Mouse (Mus musculus) heart, postnatal 0 days (tissue): ENCODE data around the gene Kpna3. TPM values are rescaled to one million over a fixed set of nuclear protein-coding genes. Genes with fewer than 3 reads are reported as not detected.

Experiments used
- ATAC-seq: fragments of 200-750 bp; cut with Nextera tagmentation; 2 replicates; pipeline ENCODE4 v1.8.0; 2017; ENCODE audit warnings: low read depth, moderate number of reproducible peaks, moderate library complexity; ENCODE audit not compliant: insufficient read depth
- DNase-seq: peaks from one replicate; pipeline ENCODE4 v3.0.0-alpha.2; 2016; ENCODE audit warnings: low spot score
- H3K27ac ChIP-seq: fragments of 300-500 bp; sonication (generic); 2 replicates; pipeline ENCODE4 v1.5.1; 2014; ENCODE audit warnings: low read depth, mild to moderate bottlenecking
- H3K27me3 ChIP-seq: fragments of 300-500 bp; sonication (generic); 2 replicates; pipeline ENCODE4 v1.6.1; 2014; ENCODE audit warnings: low read length, mixed read lengths; ENCODE audit not compliant: control insufficient read depth, insufficient read depth
- H3K36me3 ChIP-seq: fragments of 300-500 bp; sonication (generic); replicated peaks from 2 replicates; pipeline ENCODE4 v1.6.1; 2014; ENCODE audit warnings: low read length, mixed read lengths; ENCODE audit not compliant: control insufficient read depth, insufficient read depth
- H3K4me1 ChIP-seq: fragments of 300-500 bp; sonication (generic); 2 replicates; pipeline ENCODE4 v1.6.1; 2014; ENCODE audit warnings: antibody characterized with exemption; ENCODE audit not compliant: control insufficient read depth, insufficient read depth
- H3K4me2 ChIP-seq: fragments of 300-500 bp; sonication (generic); 2 replicates; pipeline ENCODE4 v1.6.1; 2014; ENCODE audit warnings: low read depth, mild to moderate bottlenecking, low read length, moderate library complexity
- H3K4me3 ChIP-seq: fragments of 300-500 bp; sonication (generic); 2 replicates; pipeline ENCODE4 v1.5.1; 2014; ENCODE audit warnings: low read depth, low read length
- H3K9ac ChIP-seq: fragments of 300-500 bp; sonication (generic); replicated peaks from 2 replicates; pipeline ENCODE4 v1.6.1; 2014; ENCODE audit warnings: low read depth, low read length, mixed read lengths
- H3K9me3 ChIP-seq: fragments of 300-500 bp; sonication (generic); replicated peaks from 2 replicates; pipeline ENCODE4 v1.6.1; 2016; ENCODE audit warnings: low read length; ENCODE audit not compliant: control insufficient read depth
- CTCF ChIP-seq: IDR thresholded peaks from 2 replicates; pipeline ENCODE4 v1.5.1; 2016; ENCODE audit warnings: antibody characterized with exemption, control low read depth, low read depth
- EP300 ChIP-seq: IDR thresholded peaks from 2 replicates; pipeline ENCODE4 v1.6.1; 2016; ENCODE audit warnings: antibody characterized with exemption, low read depth
- whole genome bisulfite sequencing: fragments of 180-500 bp; shearing (Covaris S2); extraction: QIAGEN DNeasy Blood & Tissue Kit; methylation state at CpG from one replicate; pipeline ENCODE4 v1.1.7; 2014; 5-methylcytosine and 5-hydroxymethylcytosine counted together
- polyA plus RNA-seq: library from polyadenylated mRNA; unstranded; fragments of >200 nt; fragmentation: Nextera tagmentation; extraction: Ambion mirVana; gene quantifications from 2 replicates; pipeline ENCODE4 v1.2.1, GENCODE M21; 2015
- total RNA-seq: library from RNA; depleted of rRNA; stranded (reverse); fragments of >200 nt; gene quantifications from 2 replicates; pipeline ENCODE4 v1.2.3, GENCODE M21; 2014; ENCODE audit warnings: low replicate concordance

Gene Kpna3
- total and polyA plus RNA-seq, 2 experiments from 2014 or later: 23.2 to 26.6 TPM

GRCm38 (mm10) chr14:61452481-61452880, 12.8 kb upstream of the Kpna3 start:
- no peak; the same call in 1 of the 2 replicates for ATAC-seq
- Histone ChIP-seq H3K27ac (no peak overlapping the region), H3K27me3 (no peaks in the 10 kb centered on the region), H3K4me3 (no peak overlapping the region), H3K4me2 (no peak overlapping the region), H3K36me3 (no peaks in the 10 kb centered on the region), H3K9me3 (no peaks in the 10 kb centered on the region), H3K4me1 (peaks cover 2% of the 10 kb centered on the region), H3K9ac (no peak overlapping the region)
- no peak for TF ChIP-seq EP300
- DNase-seq: peak; percentile 24
- 42% methylated on average over 6 of the region's 6 CpGs for WGBS

- Histone ChIP-seq H3K36me3 (no peaks in the 10 kb centered on the region), H3K4me3 (no peak overlapping the region), H3K4me1 (peaks cover 3% of the 10 kb centered on the region), H3K9ac (no peak overlapping the region), H3K27me3 (no peaks in the 10 kb centered on the region), H3K27ac (0 out of 2 replicates have a peak overlapping the region, but pooled peaks have one; percentile 32), H3K9me3 (no peaks in the 10 kb centered on the region), H3K4me2 (0 out of 2 replicates have a peak overlapping the region, but pooled peaks have one; percentile 24)
- peak; percentile 31 for DNase-seq
- WGBS: 28% methylated on average over 6 of the region's 6 CpGs
- TF ChIP-seq CTCF: no peak
- no peak for TF ChIP-seq EP300
- peak; percentile 81 for ATAC-seq
These were observed 8.1 kb upstream of the Kpna3 start for GRCm38 (mm10) chr14:61447775-61448174.

- H3K4me2 ChIP-seq: peak overlapping the region; percentile 82
- ATAC-seq (peak; percentile 43), DNase-seq (peak; percentile 39)
- H3K9me3 ChIP-seq: no peaks in the 10 kb centered on the region
- TF ChIP-seq CTCF: no peak
- no peak for TF ChIP-seq EP300
- H3K27me3 ChIP-seq: no peaks in the 10 kb centered on the region
- peak overlapping the region; percentile 84 for H3K9ac ChIP-seq
- H3K4me1 ChIP-seq: peaks cover 8% of the 10 kb centered on the region
- WGBS: 0% methylated on average over 38 of the region's 62 CpGs
- H3K27ac ChIP-seq: peak overlapping the region; percentile 97
- H3K4me3 ChIP-seq: peak overlapping the region; percentile 94
- H3K36me3 ChIP-seq: no peaks in the 10 kb centered on the region
These were observed 473 bp downstream of the Kpna3 start for GRCm38 (mm10) chr14:61439141-61439660.

- peak overlapping the region; percentile 84 for H3K9ac ChIP-seq
- H3K36me3 ChIP-seq: no peaks in the 10 kb centered on the region
- peak overlapping the region; percentile 97; the same call in 1 of the 2 replicates for H3K27ac ChIP-seq
- peaks cover 14% of the 10 kb centered on the region for H3K4me1 ChIP-seq
- peak; percentile 33 for TF ChIP-seq CTCF
- TF ChIP-seq EP300: no peak
- WGBS: 14% methylated on average over 3 of the region's 3 CpGs
- H3K4me3 ChIP-seq: peak overlapping the region; percentile 94
- no peaks in the 10 kb centered on the region for H3K9me3 ChIP-seq
- DNase-seq: peak; percentile 41
- ATAC-seq: no peak
- no peaks in the 10 kb centered on the region for H3K27me3 ChIP-seq
- peak overlapping the region; percentile 82 for H3K4me2 ChIP-seq
These were observed 1.3 kb downstream of the Kpna3 start for GRCm38 (mm10) chr14:61438171-61438945.

- Histone ChIP-seq H3K9me3 (no peaks in the 10 kb centered on the region), H3K36me3 (no peaks in the 10 kb centered on the region), H3K27me3 (no peaks in the 10 kb centered on the region), H3K4me3 (no peak overlapping the region), H3K4me1 (peaks cover 18% of the 10 kb centered on the region), H3K27ac (no peak overlapping the region), H3K4me2 (no peak overlapping the region), H3K9ac (no peak overlapping the region)
- no peak for TF ChIP-seq CTCF
- TF ChIP-seq EP300: no peak
- DNase-seq (no peak), ATAC-seq (no peak)
- WGBS: 86% methylated on average over 2 of the region's 2 CpGs
These were observed 2.8 kb downstream of the Kpna3 start for GRCm38 (mm10) chr14:61436866-61437265.
